Mouse (Mus musculus) MEL-GATA-1-ER (cell line): Measurements from ENCODE around the gene Gm10778.

Source experiments
- DNase-seq: peaks from one replicate; pipeline ENCODE4 v3.0.0-alpha.2; 2012; ENCODE audit warnings: low read depth; ENCODE audit errors: extremely low read depth

Gm10778 gene

DNA sequence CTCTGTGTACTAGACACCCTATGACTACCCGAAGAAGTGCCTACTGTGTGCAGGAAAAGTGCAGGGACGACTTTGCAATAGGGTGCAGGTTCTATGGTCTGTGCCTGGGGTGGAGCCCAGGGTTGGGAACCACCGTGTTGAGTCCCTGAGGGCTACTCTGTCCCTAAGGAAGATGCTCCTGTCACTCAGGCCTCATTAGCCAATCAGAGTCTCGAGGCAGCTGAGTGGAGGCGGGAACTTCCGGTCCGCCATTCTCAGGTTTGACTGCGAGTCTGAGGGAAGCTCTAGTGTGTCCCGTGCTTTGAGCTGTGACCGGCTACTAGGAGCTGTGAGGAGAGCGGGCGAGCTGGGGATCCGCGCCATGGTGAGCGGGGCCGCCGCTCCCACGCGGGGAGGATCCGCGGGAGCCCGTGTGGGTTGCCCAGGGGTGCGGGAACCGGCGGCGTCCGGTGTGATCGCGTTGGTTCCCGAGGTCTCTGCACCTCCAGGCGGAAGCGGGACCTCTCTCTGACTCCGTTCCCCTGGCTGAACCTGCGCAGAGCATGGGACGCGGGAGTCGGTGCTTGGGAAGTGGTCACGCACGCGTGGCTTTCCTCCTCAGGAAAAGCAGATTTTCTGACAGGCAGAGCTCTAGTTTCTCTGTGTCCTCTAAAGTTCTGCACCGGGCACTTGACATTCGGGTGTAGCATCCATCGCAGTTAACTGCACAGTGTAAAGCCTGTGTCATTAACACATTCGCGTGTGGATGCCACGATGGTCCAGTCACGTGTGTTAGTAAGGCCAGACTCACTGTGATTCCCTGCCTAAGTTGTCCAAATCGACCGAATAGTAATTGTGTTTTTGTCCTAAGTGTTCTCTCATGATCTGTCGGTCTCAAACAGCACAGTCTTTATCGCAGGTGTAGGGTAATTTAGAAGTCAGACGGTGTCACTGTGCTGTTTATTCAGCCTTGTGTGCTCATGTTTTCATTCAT is at the start of gene Gm10778:
Gm10778 (plus strand) TSS at position 257 of the 973 bp plus-strand sequence.
- DNase-seq: peak; percentile 81

DNA sequence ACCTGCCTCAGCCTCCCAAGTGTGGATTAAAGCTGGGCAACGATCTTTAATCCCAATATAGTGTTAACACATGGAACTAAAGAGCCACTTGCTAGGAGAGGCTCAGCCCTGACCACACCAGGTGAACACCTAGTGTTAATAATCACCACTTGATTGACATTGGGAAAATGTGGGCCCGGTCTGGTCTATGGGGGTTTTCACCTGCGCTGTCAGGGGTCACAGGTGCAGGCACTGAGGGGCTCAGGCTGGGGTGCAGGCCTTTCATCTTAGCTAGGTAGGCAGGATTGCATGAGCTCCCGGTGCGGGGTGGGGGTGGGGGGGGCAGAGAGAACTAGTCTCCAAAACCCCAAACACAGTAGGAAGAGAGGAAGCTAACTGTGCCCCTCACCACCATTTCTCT is 49.2 kb upstream of the Gm10778 start:
- DNase-seq: no peak

DNA sequence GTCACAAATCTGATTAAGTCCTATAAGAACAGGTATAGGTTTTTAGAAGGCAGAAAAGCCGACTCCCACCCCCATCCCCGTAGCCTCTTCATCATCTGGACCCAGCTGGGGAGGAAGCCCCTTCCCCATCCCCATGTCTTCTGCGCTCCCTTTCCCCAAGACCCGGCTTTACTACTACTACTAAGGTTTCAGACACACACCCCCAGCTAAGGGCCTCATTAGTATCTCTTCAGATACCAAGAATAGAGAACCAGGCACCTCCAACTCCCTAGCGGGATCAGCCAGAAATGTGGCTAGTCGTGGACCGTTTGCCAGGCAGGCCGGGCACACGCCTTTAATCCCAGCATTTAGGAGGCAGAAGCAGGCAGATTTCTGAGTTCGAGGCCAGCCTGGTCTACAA is 48.8 kb upstream of the Gm10778 start:
- DNase-seq: no peak

DNA sequence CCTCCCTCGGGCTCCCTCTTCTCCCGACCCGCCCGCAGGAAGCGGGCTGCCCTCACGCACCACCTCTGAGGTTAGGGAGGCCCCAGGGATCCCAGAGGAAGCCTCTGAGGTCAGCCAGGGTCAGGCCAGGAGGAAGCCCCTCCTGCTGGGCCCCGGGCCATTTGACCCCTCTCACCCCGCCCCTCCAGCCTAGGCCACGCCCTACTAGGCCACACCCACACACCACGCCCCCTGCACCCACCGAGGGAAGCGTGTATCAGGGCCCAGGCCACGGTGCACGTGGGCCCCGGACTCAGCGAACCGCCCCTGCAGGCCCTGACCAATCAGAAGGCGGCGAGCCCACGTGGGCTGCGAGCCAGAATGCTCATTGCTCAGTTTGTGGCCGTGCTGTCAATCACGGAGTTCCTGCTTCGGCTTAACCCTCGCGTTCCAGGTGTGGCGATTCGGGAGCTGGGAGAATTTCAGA is 48.1 kb upstream of the Gm10778 start, which contains the start of gene Tle6:
Tle6 (minus strand) TSS at position 336 of the 466 bp plus-strand sequence.
- peak; percentile 90 for DNase-seq

DNA sequence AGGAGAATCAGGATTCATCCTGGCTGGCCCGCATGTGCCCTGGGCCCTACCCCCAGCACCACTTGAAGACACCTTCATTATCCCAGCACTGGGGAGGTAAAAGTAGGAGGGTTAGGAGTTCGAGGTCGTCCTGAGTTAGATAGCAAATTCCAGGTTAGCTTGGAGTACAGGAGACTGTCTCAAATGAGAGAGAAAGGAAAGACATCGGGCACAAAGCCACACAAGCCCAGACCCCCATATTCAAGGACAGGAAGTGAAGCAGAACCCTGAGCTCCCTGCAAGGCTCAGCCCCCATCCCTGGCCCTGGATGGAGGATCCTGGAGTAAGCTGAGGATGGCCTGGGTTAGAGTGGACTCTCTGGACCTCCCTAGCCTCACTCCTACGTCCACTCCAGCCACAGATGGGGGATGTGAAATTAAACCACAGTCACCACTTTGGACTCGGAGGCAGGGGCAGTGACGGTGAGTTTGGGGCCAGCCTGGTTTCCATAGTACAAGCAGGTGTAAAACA is 47.4 kb upstream of the Gm10778 start:
- no peak for DNase-seq

DNA sequence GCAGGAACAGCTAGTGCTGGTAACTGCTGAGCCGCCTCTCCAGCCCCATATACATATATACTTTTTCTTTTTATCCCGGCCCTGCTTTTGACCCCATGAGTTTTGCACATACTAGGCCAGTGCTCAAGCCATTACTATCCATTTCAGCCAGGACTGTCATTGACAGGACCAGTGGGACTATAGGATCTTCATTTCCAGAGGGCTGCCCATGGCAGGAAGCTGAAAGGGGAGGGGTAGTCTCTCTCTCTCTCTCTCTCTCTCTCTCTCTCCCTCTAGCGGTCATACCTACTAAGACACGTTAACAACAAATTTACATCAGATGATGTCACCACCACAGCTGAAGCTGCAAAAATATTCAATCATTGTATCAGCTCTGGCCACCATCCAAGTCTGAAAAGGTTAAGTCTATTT is 46.1 kb upstream of the Gm10778 start:
- peak; percentile 64 for DNase-seq

DNA sequence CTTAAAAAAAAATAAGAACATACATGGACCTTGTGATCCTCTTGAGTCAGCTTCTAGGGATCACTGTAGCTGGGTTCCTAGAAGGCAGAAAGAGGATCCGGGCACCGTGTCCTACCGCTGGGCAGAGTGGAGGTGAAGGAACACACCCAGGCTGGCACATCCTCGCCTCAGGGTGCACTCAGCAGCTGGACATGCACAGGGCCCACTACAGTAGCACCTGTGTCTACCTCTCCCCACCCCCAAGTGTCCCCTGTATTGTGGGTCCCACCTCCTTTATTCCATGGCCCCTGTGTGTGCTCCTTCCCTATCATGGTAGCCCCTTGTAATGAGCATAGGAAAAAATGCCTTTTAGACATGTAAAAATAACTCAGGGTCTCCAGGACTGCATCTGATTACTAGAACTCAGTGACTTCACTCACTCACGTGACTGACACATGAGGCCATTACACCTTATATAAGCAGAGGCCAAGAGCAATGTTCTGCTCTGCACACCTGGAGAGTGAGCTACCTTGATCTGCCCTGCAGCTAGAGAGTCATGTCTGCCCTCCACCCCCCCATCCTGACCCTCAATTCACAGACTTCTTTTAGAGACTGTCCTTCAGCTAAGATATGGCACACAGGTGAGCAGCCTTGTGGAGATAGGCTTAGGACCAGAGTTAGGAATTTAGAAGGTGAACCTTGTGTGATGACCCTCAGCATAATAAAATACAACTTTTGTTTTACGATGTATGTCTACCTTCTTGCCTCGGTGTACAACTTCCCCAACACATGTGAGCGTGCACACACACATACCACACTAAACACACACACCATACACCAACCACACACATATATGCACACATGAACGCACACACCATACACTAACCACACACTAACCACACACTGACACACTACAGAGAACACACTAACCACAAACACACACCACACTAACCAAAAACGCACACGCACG is 44.6 kb upstream of the Gm10778 start:
- DNase-seq: no peak

DNA sequence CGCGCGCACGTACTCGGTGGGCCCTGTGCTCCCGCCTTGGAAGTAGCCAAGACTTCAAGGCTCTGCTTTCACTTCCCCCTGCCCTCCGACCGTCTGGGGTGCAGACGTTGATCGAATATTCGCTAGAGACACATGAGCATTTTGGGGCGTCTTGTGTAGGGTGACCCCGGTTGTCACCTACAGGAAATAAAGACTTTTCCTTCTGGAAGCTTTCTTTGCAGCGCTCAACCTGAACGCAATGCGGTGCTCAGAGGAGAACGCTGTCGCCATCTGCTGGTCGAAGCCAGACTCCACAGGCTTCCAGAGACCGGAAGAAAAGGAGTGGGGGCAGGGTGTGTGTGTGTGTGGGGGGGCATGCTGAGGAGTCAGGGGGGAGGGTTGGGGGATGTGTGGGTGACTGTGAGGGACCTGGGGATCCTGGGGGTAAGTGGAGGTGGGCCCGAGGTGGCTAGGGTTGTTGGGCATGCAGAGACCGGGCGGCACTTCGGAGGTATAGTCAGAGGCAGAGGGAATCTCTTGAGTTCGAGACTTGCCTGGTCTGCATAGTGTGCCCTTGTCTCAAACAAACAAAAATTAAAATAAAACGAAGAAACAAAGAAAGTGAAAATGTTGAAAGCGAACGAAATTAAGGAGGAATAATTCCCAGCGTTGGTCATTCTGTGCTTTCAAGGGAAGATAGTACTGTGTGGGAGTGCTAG is 43.7 kb upstream of the Gm10778 start:
- peak; percentile 83 for DNase-seq

DNA sequence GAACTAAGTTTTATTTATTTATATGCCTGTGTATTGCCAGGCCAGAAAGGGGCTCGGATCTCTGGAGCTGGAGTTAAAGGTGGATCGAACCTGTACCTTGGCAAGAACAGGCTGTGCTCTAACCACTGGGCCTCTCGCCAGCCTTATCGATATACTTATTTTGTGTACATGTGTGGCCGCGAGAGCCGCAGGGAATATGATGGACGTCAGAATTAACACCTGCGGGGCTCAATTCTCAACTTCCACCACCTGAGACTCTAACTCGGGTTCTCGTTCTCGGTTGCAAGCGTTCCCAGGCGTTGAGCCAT is 43.2 kb upstream of the Gm10778 start:
- DNase-seq: no peak

DNA sequence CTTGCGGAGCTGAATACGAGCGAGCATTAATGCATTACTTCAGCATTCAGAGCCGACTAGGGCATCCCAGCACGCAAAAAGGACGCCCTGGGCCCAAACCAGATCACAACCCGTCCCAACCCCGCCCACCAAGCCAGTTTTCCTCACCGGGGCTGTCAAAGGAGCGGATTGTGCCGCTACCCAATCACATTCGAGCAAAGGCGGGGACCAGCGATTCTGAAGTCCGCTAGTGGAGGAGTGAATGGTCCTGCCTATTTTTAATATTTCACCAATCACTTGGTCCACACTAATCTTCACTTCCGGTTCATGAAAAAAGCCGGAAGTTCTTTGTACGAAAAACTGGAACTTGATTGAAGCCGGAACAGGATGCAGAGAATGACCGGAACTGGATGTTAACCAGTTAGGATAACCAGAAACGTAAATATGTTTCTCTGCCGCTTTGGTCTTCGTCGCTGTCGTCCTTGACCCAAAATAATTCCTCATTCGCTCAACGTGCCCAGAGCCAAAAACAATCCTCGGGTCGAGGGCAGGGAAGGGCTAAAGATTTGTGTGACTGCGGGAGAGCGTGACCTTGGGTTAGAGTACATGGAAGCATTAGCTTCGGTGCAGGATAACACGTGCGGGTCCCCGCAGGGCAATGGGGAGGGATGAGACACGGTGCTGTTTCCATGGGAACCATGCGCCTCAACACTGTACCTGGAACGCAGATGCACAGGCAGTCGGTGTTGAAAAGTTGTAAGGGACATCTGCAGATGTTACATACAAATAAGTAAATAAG is 42.7 kb upstream of the Gm10778 start, which contains the start of gene BC025920:
BC025920 (plus strand) TSS at position 297 of the 778 bp plus-strand sequence.
- DNase-seq: peak; percentile 99

DNA sequence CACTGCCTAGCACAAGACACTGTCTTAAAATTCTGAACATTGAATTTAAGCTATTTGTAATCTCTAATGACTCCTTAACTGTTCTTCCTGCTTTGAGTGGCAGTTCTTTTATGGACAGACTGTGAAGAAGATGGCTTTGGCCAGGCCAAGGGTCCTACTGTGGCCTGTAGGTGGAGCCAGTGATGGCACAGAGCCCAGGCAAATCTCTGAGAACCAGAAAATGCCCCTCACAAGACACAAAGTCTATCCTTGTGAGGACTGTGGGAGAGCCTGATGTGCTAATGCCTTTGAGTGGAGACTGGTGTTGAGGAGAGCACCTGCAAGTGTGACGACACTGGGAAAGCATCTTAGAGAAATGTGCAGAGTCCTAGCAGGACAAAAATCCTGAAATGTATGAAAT is 40.6 kb upstream of the Gm10778 start:
- no peak for DNase-seq

DNA sequence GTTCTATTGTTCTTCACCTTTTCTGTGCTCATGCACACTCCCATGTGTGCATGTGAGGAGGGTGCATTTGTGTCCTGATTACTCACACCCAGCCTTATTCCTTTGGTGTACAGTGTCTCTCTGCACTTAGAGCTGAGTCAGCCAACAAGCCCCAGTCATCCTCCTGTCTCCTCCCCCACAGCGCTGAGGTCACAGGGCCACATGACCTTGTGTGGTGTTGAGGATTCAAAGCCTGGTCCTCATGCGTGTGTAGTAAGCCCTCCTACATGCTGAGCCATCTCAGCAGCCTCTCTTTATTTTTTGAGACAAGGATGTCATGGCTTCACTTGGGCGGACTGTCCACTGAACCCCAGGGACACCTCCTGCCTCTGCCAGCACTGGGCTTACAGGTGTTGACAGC is 36.1 kb upstream of the Gm10778 start:
- no peak for DNase-seq

DNA sequence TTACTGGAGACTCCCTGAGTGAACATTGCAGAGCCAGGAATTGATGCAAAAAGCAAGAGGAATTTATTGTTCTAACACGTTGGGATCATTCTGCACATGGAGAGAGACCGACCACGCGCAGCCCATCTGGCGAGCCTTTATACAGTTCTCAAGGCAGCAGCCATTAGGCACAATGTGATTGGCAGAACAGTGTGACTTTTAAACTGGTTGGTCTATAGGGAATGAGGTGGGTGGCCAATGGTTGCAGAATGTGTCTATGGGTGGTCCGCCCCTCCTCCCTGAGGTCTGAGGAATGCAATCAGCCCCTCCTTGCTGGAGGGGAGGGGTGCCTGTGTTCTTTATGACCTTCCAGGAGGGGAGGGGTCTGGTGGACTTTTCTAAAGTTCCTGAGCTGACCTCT is 33.4 kb upstream of the Gm10778 start:
- DNase-seq: no peak

DNA sequence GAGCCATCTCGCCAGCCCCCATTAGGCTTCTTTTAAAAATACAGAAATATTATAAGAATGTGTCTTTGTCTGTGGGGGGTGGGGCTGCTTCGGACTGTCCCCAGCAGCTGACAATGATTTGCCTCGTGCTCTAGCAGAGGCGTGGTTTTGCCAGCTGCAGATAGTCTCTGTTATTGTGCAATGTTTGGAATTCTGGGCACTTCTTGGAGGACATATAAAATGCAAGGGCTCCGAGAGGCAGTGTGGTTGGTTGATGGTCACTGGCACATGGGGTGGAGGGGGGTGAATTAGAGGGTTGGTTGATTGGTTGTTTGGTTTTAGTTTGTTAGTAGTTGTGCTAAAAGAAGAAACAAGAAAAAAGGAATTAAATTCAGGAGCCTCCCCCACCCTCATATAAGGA is 28.9 kb upstream of the Gm10778 start:
- DNase-seq: no peak

DNA sequence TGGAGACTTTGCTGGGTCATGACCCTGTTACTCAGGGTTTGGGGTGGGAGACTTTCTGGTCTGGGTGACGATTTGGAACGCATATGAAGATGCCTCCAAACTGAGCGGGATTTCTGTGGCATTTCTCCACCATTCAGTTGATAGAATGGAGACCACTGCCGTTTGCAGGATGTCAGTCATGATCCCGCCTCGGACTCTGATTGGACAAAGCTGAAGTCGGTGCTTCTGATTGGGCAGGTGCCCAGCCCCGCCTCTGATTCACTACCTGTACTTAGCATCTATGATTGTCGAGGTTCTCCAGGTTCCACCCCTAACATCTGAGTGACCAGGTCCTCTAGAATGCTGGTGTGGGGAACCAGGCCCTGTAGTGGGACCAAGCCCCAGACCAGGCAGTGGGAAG is 28.1 kb upstream of the Gm10778 start:
- no peak for DNase-seq

DNA sequence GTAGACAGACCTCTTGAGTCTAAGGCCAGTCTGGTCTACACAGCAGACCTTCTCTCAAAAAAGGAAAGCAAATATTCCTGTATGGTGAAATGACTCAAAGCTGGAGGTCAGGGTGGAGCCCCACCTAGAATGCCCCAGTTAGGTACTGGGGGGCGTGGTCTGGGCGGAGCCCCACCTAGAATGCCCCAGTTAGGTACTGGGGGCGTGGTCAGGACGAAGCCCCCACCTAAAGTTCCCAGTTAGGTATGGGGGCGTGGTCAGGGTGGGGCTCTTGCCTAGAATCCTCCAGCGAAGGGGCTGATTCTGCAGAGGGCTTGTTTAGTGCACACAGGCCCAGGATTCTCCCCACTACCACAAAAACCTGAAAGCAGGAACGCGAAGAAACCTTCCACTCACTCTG is 25.4 kb upstream of the Gm10778 start:
- no peak for DNase-seq

DNA sequence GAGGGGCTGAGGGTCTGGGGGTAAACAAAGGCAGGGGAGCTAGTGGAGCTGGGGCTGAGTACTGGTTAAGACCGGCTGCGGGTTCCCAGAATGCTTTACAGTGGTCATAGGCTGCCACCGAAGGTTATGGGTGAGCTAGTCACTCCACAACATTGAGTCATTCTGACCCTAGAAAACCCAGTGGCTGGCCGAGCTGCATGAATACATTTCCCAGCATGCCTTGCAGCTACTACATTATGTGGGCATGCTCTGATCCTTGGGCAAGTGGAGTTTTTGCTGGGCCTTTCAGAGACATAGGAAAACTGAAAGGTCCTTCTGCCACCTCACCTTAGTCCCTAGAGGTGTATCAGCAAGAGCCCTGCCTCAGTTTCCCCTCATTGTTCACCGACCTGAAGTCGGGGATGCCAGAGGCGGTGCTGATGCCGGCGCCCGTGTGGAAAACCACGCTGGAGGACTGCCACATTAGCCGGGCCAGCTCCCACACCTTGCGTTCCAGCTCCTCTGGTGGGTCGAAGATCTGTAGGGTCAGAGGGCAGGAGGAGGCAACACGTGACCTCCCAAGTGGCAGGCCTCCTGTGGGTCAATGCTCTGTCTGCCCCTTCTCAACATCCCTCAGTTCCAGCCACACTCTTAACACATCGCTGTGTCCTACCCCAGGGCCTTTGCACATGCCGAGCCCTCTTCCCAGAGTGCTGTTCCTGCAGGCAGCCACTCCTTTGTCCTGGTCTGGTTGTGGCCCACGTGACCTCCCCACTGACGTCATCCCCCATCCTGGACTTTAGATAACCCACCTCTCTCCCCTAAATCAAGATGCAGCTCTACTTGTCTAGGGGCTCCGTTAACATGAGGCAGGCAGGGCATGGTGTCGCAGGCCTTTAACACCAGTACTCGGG is 22.5 kb upstream of the Gm10778 start:
- no peak for DNase-seq

DNA sequence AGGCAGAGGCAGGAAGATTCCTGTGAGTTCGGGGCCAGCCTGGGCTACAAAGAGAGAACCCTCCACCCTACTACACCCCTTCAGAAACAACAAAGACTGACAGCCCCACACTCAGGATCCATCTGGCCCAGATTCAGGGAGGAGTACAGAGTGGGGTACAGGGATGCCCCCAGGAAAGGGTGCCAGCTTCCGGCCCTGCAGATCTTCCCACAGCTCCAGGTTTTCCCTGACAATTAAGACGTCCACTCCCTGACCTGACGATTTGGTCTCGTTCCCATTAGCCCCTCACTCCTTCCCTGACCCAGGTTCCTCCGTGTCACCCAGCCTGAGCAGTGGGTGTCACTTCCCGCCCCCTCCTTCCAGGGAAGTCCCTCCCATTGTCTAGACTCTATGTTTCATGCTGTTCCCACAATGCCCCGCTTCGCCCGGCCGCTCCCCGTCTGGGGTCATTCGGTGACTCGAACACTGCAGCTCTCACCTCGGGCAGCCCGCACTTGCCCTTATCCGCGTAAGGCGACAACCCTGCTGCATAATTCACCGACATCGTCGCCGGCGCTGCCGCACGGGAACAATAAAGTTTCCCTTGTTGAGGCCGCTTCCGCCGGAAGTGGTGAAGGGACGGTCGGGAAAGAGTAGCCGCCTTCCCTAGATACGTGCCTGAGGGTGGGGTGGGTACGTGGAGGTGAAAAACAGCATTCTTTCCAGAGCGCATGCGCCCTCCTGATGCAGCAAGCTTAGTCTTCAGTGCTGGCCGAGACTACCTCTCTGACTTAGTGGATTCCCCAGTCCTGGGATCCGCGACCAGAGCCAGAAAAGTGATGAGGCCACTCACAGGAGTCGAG is 21.6 kb upstream of the Gm10778 start, which contains the start of gene Sirt6:
Sirt6 (minus strand) TSS at position 804 of the 842 bp plus-strand sequence.
- peak; percentile 92 for DNase-seq
